Mouse (Mus musculus) left cerebral cortex, postnatal 36 days (tissue): ENCODE measurements at regions not wholly inside any gene's neighbourhood (a gene's known extent, or its start where the extent isn't known, plus 50 kb on each side); places are given as distances from the start of the nearest gene placed in this dataset. TPM values are rescaled to one million over a fixed set of nuclear protein-coding genes. Genes with fewer than 3 reads are reported as not detected.
"Not testable (repeated sequence)": the region's sequence is repeated elsewhere in the genome, so short reads cannot be mapped to it uniquely, and the experiment has no call there.

Experiments
- DNase-seq, 2 experiments: peaks; one replicate each; pipeline ENCODE4 v3.0.0; 2021 to 2022; ENCODE audit warnings: low spot score in 2 of 2, mixed read lengths in 1 of 2
- intact Hi-C: fragments of 180-260 bp; cut with DNase I; formaldehyde crosslinking; loops from one replicate; pipeline ENCODE4 v1.15.1; 2025
- microRNA-seq: library from miRNA; unstranded; fragments of <30 nt; microRNA quantifications from one replicate; pipeline ENCODE4 v1.2.0, GENCODE M21; 2022

- DNase-seq, intact Hi-C loops: not testable (repeated sequence)
Measured at GRCm38 (mm10) chr12:23216521-23216920, 563.5 kb downstream of the Gm10330 start.

GRCm38 (mm10) chr12:23189546-23189945 is 590.5 kb downstream of the Gm10330 start:
- intact Hi-C loops, result not testable (repeated sequence)
- DNase-seq, result peak; percentile 4 to 7

GRCm38 (mm10) chr12:23189110-23189509 is 591.0 kb downstream of the Gm10330 start:
- intact Hi-C loops, DNase-seq: not testable (repeated sequence)

Small RNAs in the stretch of these regions (microRNA-seq; reads per million reads assigned to microRNA genes)
- not detected for gene Gm26140
